Mouse (Mus musculus): ENCODE data around the gene Nme7. TPM values are rescaled to one million over a fixed set of nuclear protein-coding genes. Genes with fewer than 3 reads are reported as not detected.

Nme7 gene
- total RNA-seq, 2 experiments from 2014 or later = 2.1 TPM

GRCm38 (mm10) chr1:164374020-164374419 lies 70.1 kb downstream of the Nme7 start:
- intact Hi-C loops (cut with DNase I) = no loop called here
- DNase-seq = no peak

GRCm38 (mm10) chr1:164375626-164376025 lies 71.7 kb downstream of the Nme7 start:
- intact Hi-C loops (cut with DNase I) = no loop called here
- DNase-seq = no peak

DNA sequence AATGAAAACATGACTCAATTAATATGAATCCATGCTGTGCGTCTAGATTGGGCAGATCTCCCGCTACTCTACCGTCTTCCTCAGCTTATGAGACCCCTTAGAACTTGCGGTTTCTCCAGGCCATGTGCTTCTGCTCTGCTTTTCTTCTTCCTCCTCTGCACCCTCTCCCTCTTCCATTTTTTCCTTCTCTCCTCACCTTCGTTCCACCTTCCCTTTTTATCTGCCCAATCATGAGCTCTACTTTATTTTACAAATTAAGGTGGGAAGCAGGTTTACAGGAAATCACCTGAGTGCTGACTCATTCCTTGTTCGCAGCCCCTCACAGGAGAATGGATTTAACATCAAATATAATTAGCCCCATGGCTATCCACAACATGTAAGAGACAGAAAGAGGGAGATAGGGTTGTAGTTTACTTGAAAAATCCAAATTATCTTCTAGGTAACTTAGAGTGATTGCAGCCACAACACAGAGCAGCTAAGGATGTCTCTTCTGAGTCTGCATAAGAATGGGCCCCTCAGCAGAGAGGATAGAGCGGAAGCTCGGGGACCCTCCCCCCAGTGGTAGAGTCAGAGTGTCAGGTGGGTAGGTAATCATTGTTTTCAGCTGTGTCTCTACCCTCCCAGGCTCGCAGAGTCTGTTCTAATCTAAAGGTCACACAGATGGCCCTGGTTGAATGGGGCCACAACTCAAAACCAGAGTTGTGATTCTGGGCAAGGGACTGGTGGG lies 73.0 kb downstream of the Nme7 start:
- intact Hi-C loops (cut with DNase I) = no loop called here
- no peak for DNase-seq

DNA sequence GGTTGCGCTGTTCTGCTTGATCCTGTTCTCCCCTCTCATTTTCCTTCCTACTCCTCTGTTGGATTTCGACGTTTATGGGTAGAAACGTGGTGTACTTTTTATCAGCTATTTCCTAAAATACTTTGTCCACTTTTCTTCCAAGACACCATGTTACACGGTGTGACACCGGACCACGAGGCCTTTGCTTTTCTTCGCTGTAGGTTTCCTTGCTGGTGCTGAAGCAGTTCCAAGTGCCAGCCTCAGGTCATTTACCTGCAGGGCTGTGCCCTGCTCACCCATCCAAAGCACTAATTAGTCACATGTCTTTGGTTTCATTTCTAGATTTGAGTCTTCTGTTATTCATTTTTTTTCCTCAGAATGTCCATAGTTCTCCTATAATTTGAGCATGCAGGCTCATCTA lies 79.7 kb downstream of the Nme7 start:
- DNase-seq = no peak
- intact Hi-C loops (cut with DNase I) = no loop called here

- DNase-seq = no peak
- intact Hi-C loops (cut with DNase I) = no loop called here
Measured at GRCm38 (mm10) chr1:164384354-164384753, 80.4 kb downstream of the Nme7 start.

DNA sequence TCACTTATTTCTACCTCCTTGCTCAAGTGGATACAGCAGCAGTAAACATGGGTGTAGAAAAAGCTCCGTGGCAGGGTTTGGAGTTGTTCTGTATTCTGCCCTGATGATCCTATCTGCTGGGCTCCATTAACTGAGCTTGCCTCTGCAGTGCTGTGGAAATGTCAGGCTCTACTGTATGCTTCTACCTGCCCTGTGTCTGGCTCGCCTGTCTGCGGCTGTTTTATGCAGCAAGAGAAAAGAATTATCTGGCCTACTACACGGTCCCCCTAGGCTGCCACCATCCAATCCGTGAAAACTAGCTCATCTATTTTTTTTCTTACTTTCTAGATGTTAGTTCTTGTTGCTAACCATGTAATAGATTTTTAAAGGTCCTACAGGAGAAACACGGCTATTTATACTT lies 81.1 kb downstream of the Nme7 start:
- DNase-seq = no peak
- intact Hi-C loops (cut with DNase I) = no loop called here

GRCm38 (mm10) chr1:164389743-164390142 lies 85.8 kb downstream of the Nme7 start:
- intact Hi-C loops (cut with DNase I) = no loop called here
- no peak for DNase-seq

DNA sequence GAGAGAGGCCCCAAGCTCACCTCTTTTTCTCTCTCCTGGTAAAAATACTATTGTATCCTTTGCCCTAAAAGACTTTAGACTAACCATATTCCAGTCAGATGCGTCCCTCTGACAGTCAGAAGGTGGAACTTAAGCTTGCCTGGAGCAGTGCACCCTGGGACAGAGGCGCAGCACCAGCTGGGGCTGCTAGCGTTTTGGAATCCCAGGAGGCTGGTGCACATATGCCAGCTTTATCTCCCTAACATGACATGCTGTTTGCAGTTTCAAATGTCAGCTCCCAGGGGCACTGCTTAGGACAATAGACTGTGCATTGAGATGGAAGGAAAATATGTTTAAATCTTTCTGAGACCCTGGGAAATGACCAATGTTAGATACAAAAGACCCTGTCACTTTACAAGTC lies 88.3 kb downstream of the Nme7 start:
- DNase-seq = no peak
- intact Hi-C loops (cut with DNase I) = no loop called here

GRCm38 (mm10) chr1:164395131-164395780 lies 91.3 kb downstream of the Nme7 start:
- intact Hi-C loops (cut with DNase I) = no loop called here
- no peak for DNase-seq

DNA sequence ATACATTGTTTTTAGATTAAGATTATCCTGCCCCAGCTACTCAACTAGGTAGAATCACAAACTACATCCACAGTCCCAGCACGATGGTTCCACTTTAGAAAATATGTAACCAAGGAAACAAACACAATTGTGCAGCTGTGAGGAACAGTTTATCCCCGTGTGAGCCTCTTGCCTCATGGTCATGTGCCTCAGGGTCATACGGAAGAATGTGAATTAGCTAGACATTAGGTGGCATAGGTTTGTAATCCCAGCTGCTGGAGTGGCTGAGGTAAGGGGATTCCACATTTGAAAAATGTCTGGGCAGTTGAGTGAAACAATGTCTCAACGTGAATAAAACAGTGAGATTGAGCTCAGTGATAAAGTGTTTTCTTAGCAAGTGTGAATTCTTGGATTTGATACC lies 93.8 kb downstream of the Nme7 start:
- no peak for DNase-seq
- intact Hi-C loops (cut with DNase I) = no loop called here

GRCm38 (mm10) chr1:164399578-164399977 lies 95.7 kb downstream of the Nme7 start:
- intact Hi-C loops (cut with DNase I) = no loop called here
- DNase-seq = no peak

GRCm38 (mm10) chr1:164405385-164405802 lies 101.5 kb downstream of the Nme7 start:
- intact Hi-C loops (cut with DNase I) = no loop called here
- DNase-seq = no peak

DNA sequence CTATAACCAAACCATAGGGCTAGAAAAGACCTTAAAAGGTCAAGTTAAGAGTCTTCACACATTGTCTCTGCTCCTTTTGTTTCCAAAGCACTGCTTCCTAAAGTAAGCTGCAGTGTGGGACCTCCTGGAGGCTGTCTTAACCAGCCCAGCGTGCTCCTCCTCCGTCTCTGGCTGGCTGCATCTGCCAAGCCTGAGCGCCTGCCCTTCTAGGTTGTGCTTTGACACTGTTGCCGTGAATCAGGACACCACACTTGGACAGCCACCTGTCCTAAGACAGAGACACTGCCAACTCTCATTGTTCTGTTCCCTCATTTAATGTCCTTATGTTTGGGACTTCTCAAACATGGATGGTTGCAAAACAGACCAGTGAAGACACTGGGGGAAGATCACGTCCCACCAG lies 102.6 kb downstream of the Nme7 start:
- DNase-seq = no peak
- intact Hi-C loops (cut with DNase I) = no loop called here

DNA sequence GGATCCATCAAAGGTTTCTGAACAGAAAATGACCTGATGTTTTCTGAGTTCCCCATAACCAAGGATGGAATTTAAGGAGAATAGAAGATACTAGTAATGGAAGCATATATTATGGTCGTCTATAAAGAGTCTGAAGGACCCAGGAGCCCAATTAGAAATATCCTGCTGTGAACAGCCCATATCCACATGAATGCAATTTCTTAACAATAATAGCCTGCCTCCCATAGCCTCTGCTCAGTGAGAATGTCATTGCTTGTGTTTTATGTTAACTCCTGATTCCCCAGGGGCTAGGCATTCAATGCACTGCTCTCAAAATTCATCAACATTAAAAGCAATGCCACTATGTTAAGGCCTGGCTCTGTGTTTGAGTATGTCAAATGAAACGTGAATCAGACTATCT lies 104.7 kb downstream of the Nme7 start:
- intact Hi-C loops (cut with DNase I) = no loop called here
- DNase-seq = no peak

DNA sequence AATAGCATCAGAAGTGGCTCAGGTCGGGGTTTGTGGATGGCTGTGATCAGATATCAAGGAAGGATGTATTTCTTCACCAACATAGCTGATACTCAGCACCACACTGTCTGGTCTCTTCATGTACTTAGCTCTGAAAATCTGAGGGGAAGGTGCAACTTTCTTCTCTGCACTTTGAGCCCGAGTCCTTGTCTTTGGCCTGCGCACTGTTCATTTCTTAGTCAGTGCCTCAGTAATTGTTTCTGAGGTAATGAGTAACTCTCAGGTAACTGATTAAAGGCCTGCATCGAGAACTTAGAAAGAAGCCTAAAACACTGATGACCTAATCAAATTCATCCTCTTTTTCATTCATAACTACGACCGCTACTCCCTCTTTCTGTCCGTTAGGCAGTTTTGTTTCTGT lies 107.4 kb downstream of the Nme7 start:
- intact Hi-C loops (cut with DNase I) = no loop called here

DNA sequence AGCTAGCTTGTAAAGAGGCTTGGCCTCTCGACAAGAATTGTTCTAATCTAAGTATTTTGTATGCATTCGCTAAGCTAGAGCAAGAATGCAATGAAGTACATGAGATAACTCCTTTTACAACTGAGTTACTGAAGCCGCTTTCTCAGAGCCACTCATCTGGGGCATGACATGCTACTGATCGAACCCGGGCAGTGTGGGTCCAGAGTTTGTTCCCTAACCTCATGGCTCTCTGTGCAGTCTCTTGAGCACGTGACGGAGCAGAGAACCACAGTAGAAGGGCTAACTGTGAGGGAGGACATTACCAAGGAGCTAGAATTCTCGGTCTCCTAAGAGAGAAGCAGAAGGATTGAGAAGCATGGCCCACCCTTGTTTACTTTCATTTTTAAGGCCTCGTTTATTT lies 109.0 kb downstream of the Nme7 start:
- intact Hi-C loops (cut with DNase I) = no loop called here

More for the DNA sequence above, 107.4 kb downstream of the Nme7 start:
- DNase-seq = no peak

DNA sequence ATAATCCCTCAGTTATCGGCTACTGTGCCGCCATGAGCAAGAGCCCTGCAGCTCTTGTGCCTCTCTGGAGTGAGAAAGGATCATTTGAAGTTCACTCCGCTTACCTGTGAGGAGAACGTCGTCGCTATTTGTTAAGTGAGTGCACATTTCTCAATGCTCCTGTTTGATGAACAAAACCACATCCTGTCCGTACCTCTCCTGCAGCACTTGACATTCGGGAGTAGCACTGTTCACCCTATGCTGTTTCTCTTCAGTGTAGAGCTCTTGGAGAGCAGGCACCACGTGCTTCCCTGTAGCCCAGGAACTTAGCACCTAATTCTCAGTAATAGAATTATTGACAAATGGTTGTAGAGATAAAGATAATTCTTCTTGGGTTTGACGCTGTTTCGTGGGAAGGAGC lies 109.7 kb downstream of the Nme7 start:
- intact Hi-C loops (cut with DNase I) = no loop called here
- DNase-seq = no peak

More for the DNA sequence above, 109.0 kb downstream of the Nme7 start:
- no peak for DNase-seq

DNA sequence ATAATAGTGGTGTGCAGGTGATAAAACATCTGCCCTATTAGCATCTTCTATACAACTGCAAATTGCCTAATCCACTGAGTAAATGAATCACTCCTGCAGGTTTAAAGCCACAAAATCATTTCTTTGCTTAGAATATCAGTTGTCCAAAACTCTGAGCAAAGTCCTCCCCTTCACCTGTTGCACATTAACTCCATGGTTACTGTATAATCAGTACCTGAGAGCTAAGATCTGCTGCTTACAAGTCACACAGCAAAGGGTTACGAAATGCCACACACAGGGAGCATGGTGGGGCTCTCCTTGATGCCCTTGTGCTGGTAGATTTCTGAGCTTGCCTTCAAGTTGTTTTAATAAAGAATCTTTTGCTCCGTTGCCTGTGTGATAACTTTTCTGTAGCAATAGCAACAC lies 111.4 kb downstream of the Nme7 start:
- DNase-seq = no peak
- intact Hi-C loops (cut with DNase I) = no loop called here

GRCm38 (mm10) chr1:164416692-164417394 lies 112.9 kb downstream of the Nme7 start:
- intact Hi-C loops (cut with DNase I) = no loop called here
- DNase-seq = no peak

GRCm38 (mm10) chr1:164417604-164418003 lies 113.7 kb downstream of the Nme7 start:
- no peak for DNase-seq
- intact Hi-C loops (cut with DNase I) = no loop called here

DNA sequence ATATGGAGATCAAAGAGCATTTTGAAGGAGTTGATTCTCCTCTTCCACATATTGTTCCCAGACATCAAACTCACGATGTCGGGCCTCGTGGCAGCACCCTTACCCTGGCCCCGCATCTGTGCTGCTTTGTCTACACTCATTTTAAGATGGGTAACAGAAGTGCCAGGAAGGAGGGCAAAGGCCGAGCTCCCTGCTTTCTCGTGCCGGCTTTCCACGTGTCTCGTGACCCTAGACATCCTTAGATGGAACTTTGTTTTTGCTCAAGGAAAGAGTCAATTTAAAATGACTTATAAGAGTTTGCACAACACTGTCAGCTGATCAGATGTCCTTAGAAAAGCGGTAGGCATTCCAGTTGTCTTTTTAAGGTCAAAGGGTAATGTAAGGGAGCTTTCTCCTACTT lies 114.4 kb downstream of the Nme7 start:
- intact Hi-C loops (cut with DNase I) = no loop called here
- no peak for DNase-seq

DNA sequence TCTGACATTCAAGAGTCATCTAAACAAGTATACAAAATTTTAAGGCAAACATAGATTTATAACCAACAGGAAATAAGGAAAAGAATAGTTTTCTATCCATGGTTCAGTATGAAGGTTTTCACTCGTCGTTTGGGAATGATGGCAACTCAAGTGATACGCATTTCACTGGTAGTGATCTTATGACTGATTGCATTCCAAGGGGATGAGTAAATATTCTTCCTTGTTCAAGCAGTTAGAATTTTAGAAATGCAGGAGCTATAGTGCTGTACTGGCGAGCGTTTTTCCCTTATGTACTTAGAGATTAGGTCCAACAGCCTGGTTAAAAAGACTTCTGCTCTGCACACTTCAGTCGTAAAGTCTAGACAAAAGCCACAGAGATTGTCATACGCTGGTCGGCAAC lies 115.5 kb downstream of the Nme7 start:
- intact Hi-C loops (cut with DNase I) = no loop called here

More for the DNA sequence above, 115.5 kb downstream of the Nme7 start:
- no peak for DNase-seq
